Mouse (Mus musculus) neural tube, embryonic 13.5 days (tissue): Measurements from ENCODE around the gene Me3. TPM values are rescaled to one million over a fixed set of nuclear protein-coding genes. Genes with fewer than 3 reads are reported as not detected.

Source experiments
- ATAC-seq: fragments of 200-750 bp; cut with Nextera tagmentation; 2 replicates; pipeline ENCODE4 v1.8.0; 2017; ENCODE audit warnings: low read depth, mild to moderate bottlenecking, moderate TSS enrichment, moderate library complexity
- H3K27ac ChIP-seq: fragments of 300-500 bp; sonication (generic); replicated peaks from 2 replicates; pipeline ENCODE4 v1.5.1; 2015; ENCODE audit warnings: moderate library complexity, mild to moderate bottlenecking, inconsistent platforms
- H3K27me3 ChIP-seq: fragments of 300-500 bp; sonication (generic); 2 replicates; pipeline ENCODE4 v1.6.1; 2015; ENCODE audit warnings: mild to moderate bottlenecking, inconsistent platforms
- H3K36me3 ChIP-seq: fragments of 300-500 bp; sonication (generic); 2 replicates; pipeline ENCODE4 v1.6.1; 2015; ENCODE audit warnings: mild to moderate bottlenecking, inconsistent platforms
- H3K4me1 ChIP-seq: fragments of 300-500 bp; sonication (generic); replicated peaks from 2 replicates; pipeline ENCODE4 v1.6.1; 2015; ENCODE audit warnings: inconsistent platforms
- H3K4me2 ChIP-seq: fragments of 300-500 bp; sonication (generic); 2 replicates; pipeline ENCODE4 v1.6.1; 2015; ENCODE audit warnings: inconsistent platforms, mild to moderate bottlenecking, moderate library complexity
- H3K4me3 ChIP-seq: fragments of 300-500 bp; sonication (generic); 2 replicates; pipeline ENCODE4 v1.5.1; 2015; ENCODE audit warnings: mild to moderate bottlenecking, inconsistent platforms
- H3K9ac ChIP-seq: fragments of 300-500 bp; sonication (generic); 2 replicates; pipeline ENCODE4 v1.6.1; 2015; ENCODE audit warnings: moderate library complexity, mild to moderate bottlenecking, inconsistent platforms
- H3K9me3 ChIP-seq: fragments of 300-500 bp; sonication (generic); 2 replicates; pipeline ENCODE4 v1.6.1; 2016; ENCODE audit warnings: inconsistent platforms
- WGBS: fragments of 180-500 bp; shearing (Covaris S2); methylation state at CpG from one replicate; pipeline ENCODE4 v1.1.7; 2015; 5-methylcytosine and 5-hydroxymethylcytosine counted together
- polyA plus RNA-seq: library from polyadenylated mRNA; unstranded; fragments of >200 nt; fragmentation: Nextera tagmentation; extraction: Ambion mirVana; gene quantifications from 2 replicates; pipeline ENCODE4 v1.2.1, GENCODE M21; 2015

The Me3 gene
- polyA plus RNA-seq, 1 experiment from 2014 or later, result 5.1 TPM

DNA sequence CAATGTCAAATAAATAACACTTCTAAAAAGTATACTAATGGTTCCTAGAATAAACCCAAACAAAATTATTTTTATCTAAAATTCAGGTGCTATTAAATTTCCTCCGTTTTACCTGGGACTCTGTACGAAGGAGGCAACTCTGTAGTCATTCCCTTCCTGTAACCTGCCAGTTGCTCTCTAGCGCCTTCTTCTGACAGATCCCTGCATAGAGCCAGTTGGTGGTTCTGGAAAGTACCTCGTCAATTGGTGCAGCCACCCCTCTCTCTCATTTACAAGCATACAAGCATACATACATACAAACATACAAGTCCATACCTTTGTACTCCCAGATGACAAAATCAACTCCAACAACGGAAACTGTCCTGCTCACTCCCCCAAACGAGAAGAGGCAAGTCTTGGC, 211.3 kb downstream of the Me3 start:
- WGBS, result 30% methylated on average over 6 of the region's 6 CpGs

DNA sequence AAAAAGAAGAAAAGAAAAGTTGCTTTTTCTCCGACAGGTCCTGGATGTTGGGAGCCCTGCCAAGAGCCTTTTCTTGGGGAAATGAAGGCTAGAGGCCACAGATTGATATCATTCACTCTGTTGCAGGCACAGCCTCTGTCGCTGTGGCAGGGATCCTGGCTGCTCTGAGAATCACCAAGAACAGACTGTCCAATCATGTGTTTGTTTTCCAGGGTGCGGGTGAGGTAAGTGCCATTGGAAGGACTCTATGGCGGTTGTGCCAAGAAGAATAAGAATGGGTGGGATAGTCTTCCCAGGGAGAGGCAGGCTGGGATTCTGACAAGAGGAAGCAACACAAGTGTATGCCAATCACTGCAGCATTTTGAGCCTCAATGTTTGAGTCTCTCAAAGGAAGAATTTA, 213.5 kb downstream of the Me3 start:
- Histone ChIP-seq H3K9ac (no peak overlapping the region), H3K4me2 (no peak overlapping the region), H3K27ac (no peak overlapping the region), H3K9me3 (no peaks in the 10 kb centered on the region), H3K36me3 (no peaks in the 10 kb centered on the region), H3K4me3 (no peak overlapping the region), H3K27me3 (no peaks in the 10 kb centered on the region), H3K4me1 (no peaks in the 10 kb centered on the region)
- no peak for ATAC-seq
- 81% methylated on average over 4 of the region's 4 CpGs for WGBS

More for the DNA sequence above, 211.3 kb downstream of the Me3 start:
- H3K9me3 ChIP-seq, result no peaks in the 10 kb centered on the region
- H3K4me1 ChIP-seq, result no peaks in the 10 kb centered on the region
- H3K36me3 ChIP-seq, result no peaks in the 10 kb centered on the region
- no peak overlapping the region for H3K4me2 ChIP-seq
- no peak overlapping the region for H3K4me3 ChIP-seq
- no peak for ATAC-seq
- H3K9ac ChIP-seq, result no peak overlapping the region
- H3K27me3 ChIP-seq, result no peaks in the 10 kb centered on the region
- H3K27ac ChIP-seq, result no peak overlapping the region

DNA sequence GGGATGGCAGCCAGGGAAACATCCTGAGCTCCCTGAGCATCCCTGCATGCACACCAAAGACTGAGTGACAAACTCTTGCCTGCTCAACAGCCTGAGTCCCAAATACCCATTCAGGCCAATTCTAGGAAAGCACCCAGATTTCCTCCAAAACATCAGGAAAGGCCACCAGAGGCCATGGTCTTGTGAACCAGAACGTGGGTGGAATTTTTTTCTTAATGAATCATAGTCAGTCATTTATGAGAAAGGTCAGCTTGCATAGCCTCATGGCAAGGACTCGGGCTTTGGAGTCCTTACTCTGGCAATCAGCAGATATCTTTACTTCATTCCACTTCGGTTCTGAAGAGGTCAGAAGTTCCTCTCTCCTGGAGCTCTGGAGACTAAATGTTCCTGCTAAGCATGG, 218.3 kb downstream of the Me3 start:
- H3K4me1 ChIP-seq, result 0 out of 2 replicates have a peak, but pooled peaks cover 4% of the 10 kb centered on the region
- no peak overlapping the region for H3K9ac ChIP-seq
- H3K36me3 ChIP-seq, result no peaks in the 10 kb centered on the region
- H3K27me3 ChIP-seq, result no peaks in the 10 kb centered on the region
- no peak overlapping the region for H3K4me3 ChIP-seq
- no peak overlapping the region for H3K4me2 ChIP-seq
- ATAC-seq, result no peak
- no peak overlapping the region for H3K27ac ChIP-seq
- no peaks in the 10 kb centered on the region for H3K9me3 ChIP-seq
- WGBS, result 84% methylated on average over 3 of the region's 3 CpGs

DNA sequence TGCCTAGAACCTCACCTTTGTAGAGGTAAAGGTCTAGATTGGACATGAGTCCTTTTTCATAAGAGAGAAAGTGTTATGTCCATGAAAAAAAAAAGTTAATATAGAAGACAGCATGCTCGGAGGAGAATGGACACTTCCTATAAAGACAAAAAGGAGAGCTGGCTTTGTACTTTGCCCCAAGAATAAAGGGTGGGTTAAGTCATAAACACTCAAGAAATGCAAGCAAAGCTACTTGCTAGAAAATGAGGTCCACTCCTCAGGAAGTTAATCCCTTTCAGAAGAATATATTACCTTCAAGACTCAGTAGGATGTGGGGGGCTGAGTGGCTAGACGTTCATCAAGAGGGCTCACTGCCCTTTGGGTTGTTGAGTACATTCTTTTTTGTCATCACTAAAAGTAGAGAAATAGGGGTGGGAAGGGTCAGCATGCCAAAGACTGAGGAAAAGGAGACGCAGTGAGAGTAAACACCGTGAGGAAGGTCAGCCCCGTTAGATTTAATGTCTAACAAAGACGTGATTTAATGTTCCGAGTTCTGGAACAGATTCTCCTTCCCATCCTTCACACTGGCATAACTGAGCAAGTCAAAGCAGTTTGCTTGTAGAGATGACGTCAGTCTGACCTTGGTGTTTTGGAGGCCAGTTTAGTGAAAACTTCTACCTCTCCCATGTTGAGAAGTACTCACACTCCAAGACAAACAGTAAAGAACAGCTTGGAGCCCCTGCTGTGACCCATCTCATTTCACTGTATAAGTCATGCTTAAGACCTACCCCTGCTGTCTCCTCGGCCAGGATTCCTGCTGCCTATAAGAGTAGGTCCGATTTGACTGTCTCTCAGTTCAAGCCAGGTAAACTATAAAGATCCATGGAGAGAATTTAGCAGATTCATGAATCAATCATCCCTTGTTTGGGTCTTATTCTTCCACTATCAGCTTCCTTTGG, 220.2 kb downstream of the Me3 start:
- Histone ChIP-seq H3K9me3 (no peaks in the 10 kb centered on the region), H3K27me3 (no peaks in the 10 kb centered on the region), H3K9ac (no peak overlapping the region), H3K4me3 (no peak overlapping the region), H3K27ac (no peak overlapping the region), H3K4me2 (no peak overlapping the region), H3K4me1 (peaks cover 4% of the 10 kb centered on the region; the same call in 1 of the 2 replicates), H3K36me3 (no peaks in the 10 kb centered on the region)
- 72% methylated on average over 10 of the region's 10 CpGs for WGBS
- no peak for ATAC-seq

DNA sequence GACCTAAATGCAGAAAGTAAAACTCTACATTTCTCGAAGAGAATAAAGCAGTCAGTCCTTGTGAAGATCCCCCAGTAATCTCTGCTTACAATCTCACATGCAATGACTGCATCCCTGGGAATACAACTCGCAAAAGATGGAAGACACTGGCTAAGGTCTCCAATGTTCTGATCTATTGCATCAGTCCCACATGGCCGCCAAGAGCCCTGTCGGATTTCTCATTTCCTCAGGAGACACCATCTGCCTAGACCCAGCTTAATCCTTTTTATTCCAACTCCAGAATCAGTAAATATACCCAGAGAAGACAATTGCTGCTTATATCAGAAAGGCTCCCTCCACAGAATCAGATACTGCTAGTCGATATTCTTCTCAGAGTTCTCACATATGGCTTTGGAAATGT, 220.9 kb downstream of the Me3 start:
- 88% methylated on average over 5 of the region's 5 CpGs for WGBS

DNA sequence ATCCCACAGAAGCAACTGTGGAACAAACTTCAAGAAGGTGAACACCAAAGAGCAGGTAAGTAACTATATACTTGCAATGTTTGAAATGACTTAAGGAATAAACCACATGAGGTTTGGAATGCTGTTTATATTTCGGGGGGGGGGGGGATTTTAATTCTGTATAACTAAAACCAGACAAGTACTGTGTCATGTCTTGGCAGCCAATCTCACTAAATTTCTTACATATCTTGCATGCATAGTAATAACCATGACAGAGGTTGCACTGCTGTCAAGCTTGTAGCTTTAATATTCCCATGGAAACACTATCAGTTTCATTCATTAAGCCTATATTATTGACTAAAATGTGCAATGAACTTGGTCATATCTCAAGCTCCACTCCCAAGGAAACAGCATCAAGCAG, 223.0 kb downstream of the Me3 start:
- Histone ChIP-seq H3K27me3 (no peaks in the 10 kb centered on the region), H3K9ac (no peak overlapping the region), H3K36me3 (no peaks in the 10 kb centered on the region), H3K27ac (no peak overlapping the region), H3K4me1 (peaks cover 4% of the 10 kb centered on the region; the same call in 1 of the 2 replicates), H3K4me3 (no peak overlapping the region), H3K4me2 (no peak overlapping the region), H3K9me3 (no peaks in the 10 kb centered on the region)
- 83% methylated on average over 1 of the region's 1 CpGs for WGBS
- ATAC-seq, result no peak

More for the DNA sequence above, 220.9 kb downstream of the Me3 start:
- H3K4me1 ChIP-seq, result peaks cover 4% of the 10 kb centered on the region; the same call in 1 of the 2 replicates
- H3K27ac ChIP-seq, result no peak overlapping the region
- H3K4me3 ChIP-seq, result no peak overlapping the region
- H3K27me3 ChIP-seq, result no peaks in the 10 kb centered on the region
- no peaks in the 10 kb centered on the region for H3K36me3 ChIP-seq
- no peaks in the 10 kb centered on the region for H3K9me3 ChIP-seq
- ATAC-seq, result no peak
- H3K9ac ChIP-seq, result no peak overlapping the region
- H3K4me2 ChIP-seq, result no peak overlapping the region

DNA sequence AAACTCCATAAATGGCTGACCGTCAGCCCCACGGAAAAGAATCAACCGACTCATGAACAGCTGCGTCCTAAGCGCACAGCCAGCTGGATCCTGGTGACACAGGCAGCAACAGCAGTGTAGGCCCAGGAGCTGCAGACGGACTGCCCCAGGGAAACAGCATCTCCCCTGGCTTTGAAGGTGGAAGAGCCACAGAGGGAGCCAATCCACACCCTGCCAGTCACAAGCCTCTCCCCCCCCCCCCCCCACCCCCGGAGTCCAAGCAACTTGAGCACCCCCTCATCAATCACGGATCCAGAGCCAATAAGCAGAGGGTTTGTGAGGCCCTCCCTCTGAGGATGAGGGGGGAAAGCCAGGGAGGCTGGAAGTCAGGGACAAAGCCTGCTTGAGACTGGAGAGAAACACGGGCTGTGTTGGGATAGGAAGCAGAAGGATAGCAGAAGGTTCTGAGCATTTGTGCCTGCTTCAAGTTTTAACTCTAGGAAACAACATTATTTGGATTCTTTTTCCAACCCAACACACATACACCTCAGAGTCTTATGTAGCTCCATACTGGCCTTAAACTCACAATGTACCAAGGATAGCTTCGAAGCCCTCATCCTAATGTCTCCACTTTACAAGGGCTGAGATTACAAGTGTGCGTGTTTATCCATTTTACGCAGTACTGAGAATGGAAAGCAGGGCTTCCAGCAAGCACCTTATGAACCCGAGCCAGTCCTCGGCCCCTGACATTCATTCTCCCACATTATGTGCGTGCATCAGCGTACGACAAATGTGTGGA, 224.4 kb downstream of the Me3 start:
- H3K9ac ChIP-seq, result no peak overlapping the region
- peak; percentile 80 for ATAC-seq
- H3K36me3 ChIP-seq, result no peaks in the 10 kb centered on the region
- H3K9me3 ChIP-seq, result no peaks in the 10 kb centered on the region
- no peak overlapping the region for H3K27ac ChIP-seq
- H3K4me3 ChIP-seq, result no peak overlapping the region
- WGBS, result 40% methylated on average over 17 of the region's 17 CpGs
- peak overlapping the region; percentile 14; the same call in 1 of the 2 replicates for H3K4me2 ChIP-seq
- H3K27me3 ChIP-seq, result no peaks in the 10 kb centered on the region
- H3K4me1 ChIP-seq, result peaks cover 4% of the 10 kb centered on the region; the same call in 1 of the 2 replicates

DNA sequence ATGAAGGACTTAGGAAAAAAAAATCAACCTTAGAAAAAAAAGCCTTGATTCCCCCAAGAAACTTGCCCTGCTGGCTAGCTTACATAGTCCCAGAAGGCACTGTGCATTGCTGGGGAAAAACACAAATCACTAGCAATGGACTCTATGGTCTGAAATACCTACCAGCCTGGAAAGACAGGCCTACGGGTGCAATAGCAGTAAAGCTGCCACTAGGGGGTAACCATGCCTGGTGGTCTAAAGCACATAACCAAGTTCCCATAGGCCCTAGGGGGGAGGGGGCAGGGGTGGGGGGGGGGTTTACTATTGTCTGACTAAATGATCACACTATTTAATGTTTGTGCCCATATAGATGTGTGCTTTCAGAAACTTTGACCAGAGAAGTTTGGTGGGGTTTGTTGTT, 232.6 kb downstream of the Me3 start:
- H3K4me3 ChIP-seq, result no peak overlapping the region
- 83% methylated on average over 1 of the region's 1 CpGs for WGBS
- no peaks in the 10 kb centered on the region for H3K36me3 ChIP-seq
- ATAC-seq, result no peak
- H3K9me3 ChIP-seq, result no peaks in the 10 kb centered on the region
- no peaks in the 10 kb centered on the region for H3K4me1 ChIP-seq
- no peak overlapping the region for H3K4me2 ChIP-seq
- no peaks in the 10 kb centered on the region for H3K27me3 ChIP-seq
- no peak overlapping the region for H3K9ac ChIP-seq
- no peak overlapping the region for H3K27ac ChIP-seq

DNA sequence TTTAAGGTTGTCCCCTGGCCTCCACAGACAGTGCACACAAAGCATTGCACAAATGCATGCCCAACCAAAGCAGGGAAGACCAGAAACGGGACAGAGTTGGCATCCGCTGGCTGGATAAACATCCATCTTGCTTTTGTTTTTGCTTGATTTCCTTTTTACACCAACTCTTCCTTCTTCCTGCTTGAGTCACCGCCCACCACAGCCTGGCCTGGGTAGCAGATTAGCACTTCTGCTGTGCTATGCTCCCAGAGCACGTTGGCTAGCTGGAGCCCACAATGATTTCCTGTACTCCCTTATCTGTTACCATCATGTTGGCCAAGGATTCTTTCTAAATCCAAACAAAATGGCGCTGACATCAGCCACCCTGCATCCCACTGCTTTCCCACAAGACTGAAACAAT, 235.0 kb downstream of the Me3 start:
- Histone ChIP-seq H3K36me3 (no peaks in the 10 kb centered on the region), H3K4me2 (no peak overlapping the region), H3K4me1 (no peaks in the 10 kb centered on the region), H3K4me3 (no peak overlapping the region), H3K27ac (no peak overlapping the region), H3K9ac (no peak overlapping the region), H3K9me3 (no peaks in the 10 kb centered on the region), H3K27me3 (no peaks in the 10 kb centered on the region)
- WGBS, result 88% methylated on average over 5 of the region's 5 CpGs
- no peak for ATAC-seq

DNA sequence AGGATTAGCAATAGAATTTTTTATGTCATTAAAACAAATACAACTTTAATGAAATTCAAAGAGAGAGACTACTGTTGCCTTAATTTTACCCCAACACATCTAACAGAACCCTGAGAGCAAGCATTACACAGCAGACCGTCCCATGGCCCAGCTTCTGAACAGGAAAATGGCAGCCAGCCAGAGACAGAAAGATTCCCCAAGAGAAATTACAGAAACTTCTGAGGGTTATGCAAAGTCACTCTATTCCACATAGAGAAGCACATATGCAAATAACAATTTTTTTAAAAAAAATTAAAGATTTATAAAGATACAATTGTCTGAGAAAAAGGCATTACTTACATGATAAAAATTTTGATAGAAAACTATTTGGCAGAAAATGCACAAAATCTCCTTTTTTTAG, 247.5 kb downstream of the Me3 start:
- WGBS, result 82% methylated on average over 1 of the region's 1 CpGs
- no peak overlapping the region for H3K4me2 ChIP-seq
- no peak overlapping the region for H3K9ac ChIP-seq
- no peaks in the 10 kb centered on the region for H3K27me3 ChIP-seq
- H3K36me3 ChIP-seq, result no peaks in the 10 kb centered on the region
- H3K27ac ChIP-seq, result no peak overlapping the region
- H3K4me3 ChIP-seq, result no peak overlapping the region
- no peaks in the 10 kb centered on the region for H3K9me3 ChIP-seq
- H3K4me1 ChIP-seq, result no peaks in the 10 kb centered on the region
- no peak for ATAC-seq

DNA sequence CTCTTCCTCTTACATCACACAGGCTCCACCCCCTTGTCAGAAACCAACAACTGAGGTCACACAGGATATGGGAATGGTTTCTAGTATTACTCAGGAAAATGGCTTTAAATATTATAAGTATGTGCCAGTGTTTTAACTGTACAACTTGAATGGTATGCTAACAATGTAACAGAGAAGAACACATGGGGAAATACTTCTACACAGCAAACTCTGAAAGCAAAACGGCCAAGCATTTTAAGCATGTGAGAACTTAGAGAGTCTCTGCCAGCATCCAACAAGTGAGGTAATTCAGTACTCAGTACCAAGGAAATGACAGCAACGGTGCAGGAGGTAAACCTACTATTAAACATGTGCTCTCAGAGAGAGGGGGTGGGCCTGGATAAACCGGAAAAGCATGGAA, 252.4 kb downstream of the Me3 start:
- no peak overlapping the region for H3K27ac ChIP-seq
- no peak overlapping the region for H3K4me3 ChIP-seq
- H3K27me3 ChIP-seq, result no peaks in the 10 kb centered on the region
- H3K36me3 ChIP-seq, result no peaks in the 10 kb centered on the region
- no peak overlapping the region for H3K4me2 ChIP-seq
- 71% methylated on average over 3 of the region's 3 CpGs for WGBS
- no peak for ATAC-seq
- H3K9me3 ChIP-seq, result no peaks in the 10 kb centered on the region
- no peaks in the 10 kb centered on the region for H3K4me1 ChIP-seq
- H3K9ac ChIP-seq, result no peak overlapping the region

DNA sequence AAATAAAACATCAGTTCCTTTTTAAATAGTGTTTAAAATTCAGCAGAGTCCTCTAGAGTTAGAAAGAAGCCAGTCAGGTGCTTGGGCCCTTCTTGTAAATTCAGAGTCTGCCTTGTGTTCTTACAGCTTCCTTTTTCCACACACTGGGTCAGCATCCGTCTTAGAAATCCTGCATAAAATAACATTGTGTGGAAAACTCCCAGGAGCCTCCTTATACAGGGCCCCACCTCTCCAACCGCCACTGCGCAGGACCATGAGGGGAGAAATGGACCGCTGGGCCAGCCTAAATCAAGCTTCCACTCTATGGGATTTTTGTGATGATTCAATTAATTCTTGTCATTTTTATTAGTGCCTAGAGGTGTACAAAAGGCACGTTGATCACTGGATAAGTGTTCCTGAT, 259.2 kb downstream of the Me3 start:
- Histone ChIP-seq H3K4me2 (no peak overlapping the region), H3K36me3 (no peaks in the 10 kb centered on the region), H3K9ac (no peak overlapping the region), H3K27ac (no peak overlapping the region), H3K9me3 (no peaks in the 10 kb centered on the region), H3K4me3 (no peak overlapping the region), H3K27me3 (no peaks in the 10 kb centered on the region), H3K4me1 (no peaks in the 10 kb centered on the region; the same call in 1 of the 2 replicates)
- 48% methylated on average over 5 of the region's 5 CpGs for WGBS
- ATAC-seq, result no peak
